1 mouse cellular context compared by ENCODE assay signal in the genomic region with DNA sequence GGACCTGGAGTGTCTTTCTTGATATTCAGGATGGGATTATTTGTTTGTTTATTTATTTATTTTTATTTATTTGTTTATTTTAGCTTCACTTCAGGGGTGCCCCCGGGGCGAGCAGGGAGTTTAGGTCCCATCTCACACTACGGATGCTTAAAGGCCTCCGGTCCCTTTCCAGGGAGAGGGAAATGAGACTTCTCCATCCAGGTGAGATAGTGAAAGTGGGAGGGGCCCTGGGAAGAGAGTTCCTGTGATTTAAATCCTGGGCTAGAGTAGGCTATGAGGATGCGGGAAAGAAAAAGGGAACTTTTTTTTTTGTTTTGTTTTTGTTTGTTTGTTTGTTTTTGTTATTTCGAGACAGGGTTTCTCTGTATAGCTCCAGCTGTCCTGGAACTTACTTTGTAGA.
TF ChIP-seq lines count a peak whose summit lies in the region.

No protein-coding gene starts in this region.

TF ChIP-seq in CH12.LX, 34 proteins besides CTCF, POLR2A, EP300 and RAD21:
- TF ChIP-seq MXI1 (IDR thresholded peaks at IDR 0.05; ENCODE audit: low read depth, low read length) (no peak), JUN (IDR thresholded peaks at IDR 0.05; ENCODE audit: insufficient read depth, low read depth, low read length) (no peak), TCF12 (IDR thresholded peaks at IDR 0.05; ENCODE audit: low read depth, low read length) (no peak), KAT2A (IDR thresholded peaks at IDR 0.05; ENCODE audit: insufficient replicate concordance, low read length) (no peak), PAX5 (IDR thresholded peaks at IDR 0.05; ENCODE audit: low read length) (no peak), USF2 (conservative IDR thresholded peaks at IDR 0.05; ENCODE audit: low read depth, low read length) (no peak), POLR2AphosphoS2 (IDR thresholded peaks at IDR 0.05; ENCODE audit: low read depth, low read length) (no peak), MEF2A (IDR thresholded peaks at IDR 0.05; ENCODE audit: borderline replicate concordance, low read depth, low read length) (no peak), NELFE (IDR thresholded peaks at IDR 0.05; ENCODE audit: low read depth, low read length) (no peak), IRF4 (IDR thresholded peaks at IDR 0.05; ENCODE audit: low read depth, low read length) (no peak), ZC3H11A (IDR thresholded peaks at IDR 0.05; ENCODE audit: low read depth, low read length) (no peak), CHD2 (IDR thresholded peaks at IDR 0.05; ENCODE audit: low read length) (no peak), UBTF (IDR thresholded peaks at IDR 0.05; ENCODE audit: low read depth, low read length) (no peak), SMC3 (IDR thresholded peaks at IDR 0.05; ENCODE audit: low read depth, low read length) (no peak), HCFC1 (IDR thresholded peaks at IDR 0.05; ENCODE audit: low read depth, low read length) (no peak), ZKSCAN1 (IDR thresholded peaks at IDR 0.05; ENCODE audit: borderline replicate concordance, low read depth, low read length) (no peak), MAFK (IDR thresholded peaks at IDR 0.05; ENCODE audit: insufficient replicate concordance, low read length) (no peak), ETS1 (conservative IDR thresholded peaks at IDR 0.05; ENCODE audit: low read depth, low read length) (no peak), MAZ (IDR thresholded peaks at IDR 0.05; ENCODE audit: low read depth, low read length) (no peak)
